Mouse (Mus musculus): ENCODE results near the gene Usp15. TPM values are rescaled to one million over a fixed set of nuclear protein-coding genes. Genes with fewer than 3 reads are reported as not detected.

Usp15 gene
- polyA plus RNA-seq, 2 experiments, result 42.7 to 73.0 TPM

- Histone ChIP-seq H3K36me3 (ENCODE audit: control insufficient read depth, insufficient read depth, low read length) (no peaks in the 10 kb centered on the region), H3K27me3 (ENCODE audit: control insufficient read depth, insufficient read depth, low read length) (no peaks in the 10 kb centered on the region), H3K4me1 (ENCODE audit: control insufficient read depth, insufficient read depth, low read length) (no peaks in the 10 kb centered on the region; the same call in 1 of the 2 replicates), H3K27ac (replicated peaks; ENCODE audit: low read depth, low read length) (no peak overlapping the region), H3K9me3 (ENCODE audit: control insufficient read depth, low read length) (no peaks in the 10 kb centered on the region), H3K4me2 (replicated peaks; ENCODE audit: low read depth, low read length, severe bottlenecking) (no peak overlapping the region), H3K4me3 (replicated peaks; ENCODE audit: low read length) (no peak overlapping the region), H3K9ac (ENCODE audit: low read depth, low read length, severe bottlenecking) (no peak overlapping the region)
- TF ChIP-seq POLR2A (IDR thresholded peaks at IDR 0.05; ENCODE audit: borderline replicate concordance, extremely low read depth, insufficient read depth, insufficient read length), result no peak
- no peak for ATAC-seq (ENCODE audit: low FRiP score, low read depth)
- no peak for DNase-seq (ENCODE audit: low spot score)
- 30% methylated on average over 10 of the region's 10 CpGs for WGBS
Observed at GRCm38 (mm10) chr10:123084900-123085641, 111.7 kb downstream of the Usp15 start.

- H3K36me3 ChIP-seq (ENCODE audit: control insufficient read depth, insufficient read depth, low read length), result no peaks in the 10 kb centered on the region
- H3K9me3 ChIP-seq (ENCODE audit: control insufficient read depth, low read length), result no peaks in the 10 kb centered on the region
- no peak for ATAC-seq (ENCODE audit: low FRiP score, low read depth)
- no peaks in the 10 kb centered on the region; the same call in 1 of the 2 replicates for H3K4me1 ChIP-seq (ENCODE audit: control insufficient read depth, insufficient read depth, low read length)
- H3K9ac ChIP-seq (ENCODE audit: low read depth, low read length, severe bottlenecking), result no peak overlapping the region
- 70% methylated on average over 9 of the region's 9 CpGs for WGBS
- no peak for TF ChIP-seq POLR2A (IDR thresholded peaks at IDR 0.05; ENCODE audit: borderline replicate concordance, extremely low read depth, insufficient read depth, insufficient read length)
- no peaks in the 10 kb centered on the region for H3K27me3 ChIP-seq (ENCODE audit: control insufficient read depth, insufficient read depth, low read length)
- no peak overlapping the region for H3K4me2 ChIP-seq (replicated peaks; ENCODE audit: low read depth, low read length, severe bottlenecking)
- H3K27ac ChIP-seq (replicated peaks; ENCODE audit: low read depth, low read length), result no peak overlapping the region
- H3K4me3 ChIP-seq (replicated peaks; ENCODE audit: low read length), result no peak overlapping the region
- no peak for DNase-seq (ENCODE audit: low spot score)
Observed at GRCm38 (mm10) chr10:123084307-123084706, 112.5 kb downstream of the Usp15 start.

- Histone ChIP-seq H3K4me1 (ENCODE audit: control insufficient read depth, insufficient read depth, low read length) (peaks cover 8% of the 10 kb centered on the region), H3K9ac (ENCODE audit: low read depth, low read length, severe bottlenecking) (peak within 1 kb of the TSS; percentile 88), H3K4me3 (replicated peaks; ENCODE audit: low read length) (peak within 1 kb of the TSS; percentile 94), H3K27me3 (ENCODE audit: control insufficient read depth, insufficient read depth, low read length) (no peaks in the 10 kb centered on the region), H3K36me3 (ENCODE audit: control insufficient read depth, insufficient read depth, low read length) (peaks cover 16% of the 10 kb centered on the region), H3K27ac (replicated peaks; ENCODE audit: low read depth, low read length) (peak within 1 kb of the TSS; percentile 68), H3K4me2 (replicated peaks; ENCODE audit: low read depth, low read length, severe bottlenecking) (peak within 1 kb of the TSS; percentile 81), H3K9me3 (ENCODE audit: control insufficient read depth, low read length) (no peaks in the 10 kb centered on the region)
- TF ChIP-seq POLR2A (IDR thresholded peaks at IDR 0.05; ENCODE audit: borderline replicate concordance, extremely low read depth, insufficient read depth, insufficient read length), result 0 out of 2 replicates have a peak, but pooled peaks have one; percentile 21
- DNase-seq (ENCODE audit: low spot score) (peak; percentile 95), ATAC-seq (ENCODE audit: low FRiP score, low read depth) (peak; percentile 100)
- WGBS, result under 1% methylated on average over 39 of the region's 58 CpGs
Observed at GRCm38 (mm10) chr10:123076245-123077023, 120.4 kb downstream of the Usp15 start, which contains the start of gene Mon2. TSS of gene Mon2 (minus strand) at chr10:123076505.

- peak overlapping the region; percentile 81 for H3K4me2 ChIP-seq (replicated peaks; ENCODE audit: low read depth, low read length, severe bottlenecking)
- ATAC-seq (ENCODE audit: low FRiP score, low read depth), result peak; percentile 46
- TF ChIP-seq POLR2A (IDR thresholded peaks at IDR 0.05; ENCODE audit: borderline replicate concordance, extremely low read depth, insufficient read depth, insufficient read length), result no peak
- no peaks in the 10 kb centered on the region for H3K9me3 ChIP-seq (ENCODE audit: control insufficient read depth, low read length)
- H3K9ac ChIP-seq (ENCODE audit: low read depth, low read length, severe bottlenecking), result peak overlapping the region; percentile 88
- WGBS, result under 1% methylated on average over 28 of the region's 48 CpGs
- H3K36me3 ChIP-seq (ENCODE audit: control insufficient read depth, insufficient read depth, low read length), result peaks cover 16% of the 10 kb centered on the region
- no peak for DNase-seq (ENCODE audit: low spot score)
- H3K4me3 ChIP-seq (replicated peaks; ENCODE audit: low read length), result peak overlapping the region; percentile 94
- peak overlapping the region; percentile 68 for H3K27ac ChIP-seq (replicated peaks; ENCODE audit: low read depth, low read length)
- no peaks in the 10 kb centered on the region for H3K27me3 ChIP-seq (ENCODE audit: control insufficient read depth, insufficient read depth, low read length)
- H3K4me1 ChIP-seq (ENCODE audit: control insufficient read depth, insufficient read depth, low read length), result peaks cover 8% of the 10 kb centered on the region
Observed at GRCm38 (mm10) chr10:123075751-123076242, 121.0 kb downstream of the Usp15 start.

GRCm38 (mm10) chr10:123071997-123072396, 124.8 kb downstream of the Usp15 start:
- H3K27me3 ChIP-seq (ENCODE audit: control insufficient read depth, insufficient read depth, low read length), result no peaks in the 10 kb centered on the region
- H3K4me3 ChIP-seq (replicated peaks; ENCODE audit: low read length), result no peak overlapping the region
- H3K36me3 ChIP-seq (ENCODE audit: control insufficient read depth, insufficient read depth, low read length), result peaks cover 25% of the 10 kb centered on the region
- no peak overlapping the region for H3K9ac ChIP-seq (ENCODE audit: low read depth, low read length, severe bottlenecking)
- no peaks in the 10 kb centered on the region; the same call in 1 of the 2 replicates for H3K9me3 ChIP-seq (ENCODE audit: control insufficient read depth, low read length)
- H3K4me2 ChIP-seq (replicated peaks; ENCODE audit: low read depth, low read length, severe bottlenecking), result no peak overlapping the region
- no peak for TF ChIP-seq POLR2A (IDR thresholded peaks at IDR 0.05; ENCODE audit: borderline replicate concordance, extremely low read depth, insufficient read depth, insufficient read length)
- DNase-seq (ENCODE audit: low spot score) (no peak), ATAC-seq (ENCODE audit: low FRiP score, low read depth) (no peak)
- WGBS, result 91% methylated on average over 2 of the region's 2 CpGs
- H3K4me1 ChIP-seq (ENCODE audit: control insufficient read depth, insufficient read depth, low read length), result peaks cover 8% of the 10 kb centered on the region
- H3K27ac ChIP-seq (replicated peaks; ENCODE audit: low read depth, low read length), result no peak overlapping the region

All from limb, embryonic 14.5 days (tissue).